Mouse (Mus musculus) small intestine, adult 2 months (tissue): Measurements from ENCODE around the gene Setd6.

ENCODE experiments used
- CTCF ChIP-seq: fragments of 200-500 bp; IDR thresholded peaks from 2 replicates; pipeline ENCODE4 v1.5.1; 2012; ENCODE audit warnings: low read depth, mild to moderate bottlenecking, control low read depth, inconsistent platforms, low read length, moderate library complexity, mixed read lengths; ENCODE audit not compliant: insufficient replicate concordance, insufficient read length; ENCODE audit errors: extremely low read depth
- POLR2A ChIP-seq: fragments of 200-500 bp; IDR thresholded peaks from 2 replicates; pipeline ENCODE4 v1.6.1; 2012; ENCODE audit warnings: low read depth, mild to moderate bottlenecking, control low read depth, inconsistent platforms, low read length, moderate library complexity

GRCm38 (mm10) chr8:95702480-95703446 lies 12.9 kb upstream of the Setd6 start:
- no peak for TF ChIP-seq POLR2A
- TF ChIP-seq CTCF = no peak
